Mouse (Mus musculus) layer of hippocampus, adult 11-12 months (tissue): ENCODE data around the gene Azin2.
A peak's percentile ranks its signal among the peaks of the same experiment; 100 is the strongest.

Experiments used
- DNase-seq: peaks from one replicate; pipeline ENCODE4 v3.0.0; 2022; ENCODE audit warnings: low spot score

Gene Azin2

DNA sequence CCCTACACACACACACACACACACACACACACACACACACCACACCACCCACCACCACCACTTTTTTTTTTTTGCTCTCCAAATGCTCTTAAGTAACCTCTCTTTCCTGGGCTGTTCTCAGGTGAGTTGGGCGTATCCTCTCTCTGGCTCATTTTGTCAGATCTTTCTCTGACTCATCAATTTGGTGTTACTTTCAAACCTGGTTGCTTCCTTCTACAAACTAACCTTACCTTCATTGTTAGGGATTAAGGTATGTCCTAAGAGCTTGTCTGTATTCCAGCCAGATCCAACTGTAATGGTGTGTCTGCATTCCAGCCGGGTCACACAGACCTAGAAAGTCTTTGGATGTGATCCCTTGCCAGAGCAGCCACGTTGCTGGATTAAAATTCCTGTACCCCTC, 15.0 kb upstream of the Azin2 start:
- no peak for DNase-seq

DNA sequence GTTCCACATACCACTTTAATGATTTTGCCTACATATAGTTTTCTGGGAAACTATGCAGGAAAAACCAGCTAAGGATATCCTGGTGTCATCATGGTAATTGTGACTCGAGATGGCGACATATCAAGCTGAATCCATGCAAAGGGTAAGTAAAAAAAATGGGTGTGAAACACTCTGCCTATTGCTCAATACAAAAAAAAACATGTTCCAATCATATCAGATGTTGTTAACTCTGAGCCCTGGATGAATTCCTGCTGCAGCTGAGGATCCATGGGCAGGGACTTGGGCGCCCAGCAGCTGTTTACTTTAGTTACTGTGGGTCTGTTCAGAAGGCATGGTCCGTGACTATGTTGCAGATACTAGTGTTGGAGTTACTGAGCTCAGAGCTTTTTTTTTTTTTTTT, 14.3 kb upstream of the Azin2 start:
- no peak for DNase-seq

DNA sequence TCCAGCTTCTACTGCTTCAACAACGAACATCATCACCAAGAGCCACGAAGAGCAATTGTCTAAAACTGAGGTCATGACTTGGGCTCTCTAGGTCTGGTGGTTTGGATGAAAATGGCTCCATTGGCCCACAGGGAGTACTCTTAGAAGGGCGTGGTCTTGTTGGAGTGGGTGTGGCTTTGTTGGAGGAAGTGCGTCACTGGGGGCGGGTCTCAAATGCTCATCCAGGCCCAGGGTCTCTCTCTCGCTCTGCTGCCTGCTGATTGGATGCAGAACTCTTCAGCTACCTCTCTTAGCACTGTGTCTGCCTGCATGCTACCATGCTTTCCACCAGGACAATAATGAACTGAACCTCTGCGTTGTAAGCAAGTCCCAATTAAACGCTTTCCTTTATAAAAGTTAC, 12.4 kb upstream of the Azin2 start:
- DNase-seq = no peak

DNA sequence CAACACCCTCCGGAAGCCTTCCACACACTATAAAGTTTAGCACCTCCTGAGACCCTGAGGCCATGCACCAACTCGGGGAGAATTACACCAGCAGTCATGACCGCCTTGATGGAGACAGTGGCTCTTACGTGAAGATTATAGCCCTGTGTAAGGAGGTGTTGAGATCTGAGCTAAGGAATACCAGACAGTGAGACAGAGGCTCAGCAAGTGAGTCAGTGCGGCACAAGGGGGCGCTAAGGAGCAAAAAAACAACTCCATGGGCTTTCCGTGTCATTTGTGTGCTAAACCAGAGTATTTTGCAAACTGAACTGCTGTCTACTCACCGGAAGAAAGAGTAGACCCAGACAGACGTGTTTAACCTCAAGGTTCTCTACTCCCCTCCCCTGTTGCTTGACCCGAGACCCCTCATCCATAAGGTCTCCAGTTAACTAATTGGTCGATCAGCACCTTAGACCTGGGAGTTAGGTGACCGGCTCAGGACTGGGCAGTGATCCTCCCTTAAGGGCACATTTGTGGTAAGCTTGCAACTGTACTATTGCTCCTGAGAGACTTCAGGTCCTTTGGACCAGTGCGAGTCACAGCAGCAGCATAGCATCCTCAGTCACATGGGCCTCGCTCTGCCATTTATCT, 8.9 kb upstream of the Azin2 start:
- DNase-seq = peak; percentile 83

DNA sequence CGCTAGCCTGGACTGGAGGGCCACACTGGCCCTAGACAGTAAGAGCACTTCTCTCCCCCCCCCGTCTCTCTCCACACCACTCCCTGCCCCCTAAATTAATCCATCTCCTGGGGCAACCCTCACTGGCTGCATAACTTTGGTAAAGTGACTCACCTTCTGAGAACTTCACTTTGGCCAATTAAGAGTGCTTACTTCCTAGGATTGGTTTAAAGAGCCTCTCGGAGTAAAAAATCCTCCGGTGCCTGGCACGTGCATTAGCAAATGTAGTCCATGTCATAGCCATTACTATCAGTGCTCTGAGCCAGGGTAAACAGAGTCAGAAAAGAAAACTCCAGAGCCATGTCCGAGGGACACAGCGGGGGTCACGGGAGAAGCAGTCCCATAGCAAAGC, 8.2 kb upstream of the Azin2 start:
- DNase-seq = no peak

DNA sequence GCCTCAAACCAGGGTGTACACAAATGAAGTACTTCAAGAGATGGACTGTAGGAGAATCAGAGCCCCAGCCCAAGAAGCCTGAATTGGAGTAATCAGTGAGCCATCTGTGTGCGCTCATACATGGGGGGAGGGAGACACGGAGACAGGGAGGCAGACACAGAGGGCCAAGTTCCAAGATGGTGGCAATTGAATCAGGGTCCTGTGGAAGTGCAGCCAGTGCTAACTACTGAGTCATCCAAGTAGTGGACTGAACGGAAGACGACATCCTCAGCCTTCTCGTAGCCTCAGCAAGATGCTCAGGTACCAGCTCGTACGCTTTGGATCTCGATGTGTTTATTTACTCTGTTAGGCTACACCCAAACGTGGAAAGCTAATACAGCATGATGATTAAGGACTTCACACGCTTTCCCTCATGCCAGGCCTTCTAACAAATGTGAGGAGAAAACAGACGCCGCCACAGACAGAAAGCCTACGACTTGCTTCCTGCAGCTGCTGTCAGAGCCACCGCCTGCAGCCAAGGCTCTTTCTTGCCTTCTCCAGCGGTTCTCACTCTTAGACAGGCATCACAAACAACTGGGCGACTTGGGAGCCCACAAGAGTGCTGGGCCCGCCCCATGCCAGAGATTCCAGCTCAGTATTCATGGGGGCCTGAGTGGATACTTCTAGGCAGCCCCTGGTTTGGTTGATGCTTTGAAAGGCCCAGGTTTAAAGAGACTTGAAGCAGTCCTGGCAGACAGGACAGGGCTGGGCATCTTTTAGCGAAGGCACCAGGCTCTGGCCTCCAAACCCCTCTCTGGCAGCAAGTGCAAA, 7.6 kb upstream of the Azin2 start:
- DNase-seq = no peak

GRCm38 (mm10) chr4:128969081-128969480, 6.8 kb upstream of the Azin2 start:
- no peak for DNase-seq

DNA sequence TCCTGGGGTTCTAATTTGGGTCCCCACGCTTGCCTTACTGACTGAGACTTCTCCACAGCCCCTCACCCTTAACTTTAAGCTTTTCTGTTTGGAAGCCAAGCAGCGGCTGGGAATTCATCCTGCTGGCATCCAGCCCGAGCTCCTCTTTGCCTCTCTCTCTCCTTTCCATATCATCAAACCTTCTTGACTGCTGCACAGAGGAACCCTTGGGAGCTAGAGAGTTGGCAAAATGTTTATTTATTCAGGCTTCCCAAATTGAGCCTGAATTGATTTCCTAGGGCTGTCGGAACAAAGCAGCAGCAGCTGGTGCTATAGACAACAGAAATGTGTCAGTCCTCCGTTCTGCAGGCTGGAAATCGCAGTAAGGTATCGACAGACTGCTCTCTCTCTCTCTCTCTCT, 4.5 kb upstream of the Azin2 start:
- DNase-seq = no peak

DNA sequence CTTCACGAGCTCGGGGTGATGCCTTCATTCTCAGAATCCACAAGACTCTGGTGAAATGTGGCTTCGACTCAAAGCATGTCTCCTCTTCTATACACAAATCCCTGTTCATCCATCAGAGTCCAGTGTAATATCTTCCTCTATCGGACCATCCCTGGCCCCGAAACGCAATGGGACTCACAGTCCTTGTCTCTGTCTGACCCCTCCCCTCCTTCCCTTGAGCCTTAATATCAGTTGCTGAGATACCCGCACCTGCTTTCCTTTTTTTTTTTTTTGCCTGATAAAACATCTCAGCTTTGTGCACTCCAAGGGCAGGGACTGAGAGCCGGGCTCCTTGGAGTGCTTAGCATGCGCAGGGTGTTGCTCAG, 666 bp upstream of the Azin2 start:
- no peak for DNase-seq

- no peak for DNase-seq
These were observed 777 bp downstream of the Azin2 start for GRCm38 (mm10) chr4:128961301-128962028.

GRCm38 (mm10) chr4:128959676-128960075, 2.6 kb downstream of the Azin2 start:
- no peak for DNase-seq

DNA sequence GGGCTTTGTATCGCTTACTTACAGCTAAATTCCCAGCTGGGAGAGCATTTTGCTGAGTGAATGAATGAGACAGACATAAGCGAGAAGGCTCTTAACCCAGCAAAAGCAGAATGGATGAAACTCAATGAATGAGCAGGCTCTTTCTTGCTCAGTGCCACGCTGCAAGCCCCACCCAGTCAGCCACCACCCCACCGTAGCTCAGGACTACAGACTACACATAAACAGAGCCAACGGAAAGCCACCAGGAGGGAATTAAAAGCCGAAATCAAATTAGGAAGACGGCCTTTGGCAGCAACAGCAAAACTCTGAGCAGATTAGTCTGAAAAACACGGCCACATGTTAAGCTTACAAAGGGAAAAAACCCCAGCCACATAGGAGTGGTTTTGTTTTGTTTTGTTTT, 3.4 kb downstream of the Azin2 start:
- no peak for DNase-seq

- no peak for DNase-seq
These were observed 4.1 kb downstream of the Azin2 start for GRCm38 (mm10) chr4:128958156-128958555.

GRCm38 (mm10) chr4:128957155-128957911, 4.9 kb downstream of the Azin2 start:
- peak; percentile 35 for DNase-seq

- DNase-seq = no peak
These were observed 8.4 kb downstream of the Azin2 start for GRCm38 (mm10) chr4:128953851-128954250.

DNA sequence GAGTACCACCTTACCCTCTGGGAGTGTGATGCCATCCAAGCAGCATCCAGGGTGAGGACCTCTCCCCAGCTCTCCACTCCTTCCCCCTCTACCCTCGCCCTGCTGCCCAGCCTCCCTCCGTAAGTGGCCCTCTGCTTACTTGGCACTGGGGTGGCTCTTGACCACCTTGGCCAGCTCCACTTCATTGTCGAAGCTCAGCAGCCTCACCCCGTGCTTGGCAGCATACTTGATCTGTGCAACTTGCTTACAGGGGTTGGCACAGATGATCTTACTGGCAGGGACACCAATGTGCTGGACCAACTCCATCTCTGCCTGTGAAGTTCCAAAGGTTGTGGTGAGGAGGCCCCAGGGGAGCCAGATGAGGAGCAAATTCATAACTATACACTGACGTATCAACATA, 11.8 kb downstream of the Azin2 start:
- no peak for DNase-seq

GRCm38 (mm10) chr4:128949470-128950005, 12.7 kb downstream of the Azin2 start:
- no peak for DNase-seq

DNA sequence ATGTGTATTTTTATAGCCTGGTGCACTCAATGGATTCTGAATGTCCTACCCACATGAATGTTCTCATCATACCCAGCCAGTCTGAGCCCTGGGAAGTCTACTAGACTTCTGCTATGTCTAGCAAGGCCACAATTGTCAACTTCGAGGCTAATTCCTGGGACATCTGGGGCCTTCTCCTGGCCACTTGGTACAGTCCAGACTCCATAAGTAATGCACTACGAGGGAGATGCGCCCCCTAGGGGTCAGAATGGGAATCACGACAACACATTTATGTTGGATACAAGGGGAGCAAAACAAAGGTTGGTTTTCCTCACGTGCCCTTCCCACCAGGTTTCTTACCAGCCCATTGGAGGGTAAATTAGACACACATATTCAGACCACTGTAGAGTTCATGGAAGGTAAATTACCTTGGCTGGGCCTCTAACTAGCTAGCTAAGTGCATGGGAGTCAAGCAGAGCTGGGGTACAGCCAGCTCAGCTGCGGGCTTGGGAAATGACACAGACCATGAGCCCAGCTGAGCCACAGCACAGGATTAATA, 14.0 kb downstream of the Azin2 start:
- peak; percentile 62 for DNase-seq

- no peak for DNase-seq
These were observed 14.8 kb downstream of the Azin2 start for GRCm38 (mm10) chr4:128947326-128947933.

GRCm38 (mm10) chr4:128946736-128947135, 15.5 kb downstream of the Azin2 start:
- DNase-seq = no peak

DNA sequence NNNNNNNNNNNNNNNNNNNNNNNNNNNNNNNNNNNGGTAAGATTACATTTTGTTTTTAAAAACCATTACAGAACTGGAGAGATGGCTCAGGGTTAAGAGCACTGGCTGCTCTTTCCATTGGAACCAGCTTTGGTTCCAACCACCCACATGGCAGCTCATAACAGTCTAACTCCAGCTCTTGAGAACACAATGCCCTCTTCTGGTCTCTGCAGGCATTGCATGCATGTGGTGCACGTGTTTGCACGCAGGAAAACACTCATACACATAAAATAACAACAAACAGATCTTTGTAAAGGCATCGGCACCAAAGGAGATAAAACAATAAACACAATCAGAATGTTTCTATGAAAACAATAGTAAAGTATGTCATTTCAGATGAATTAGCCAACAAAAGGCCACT, 19.9 kb downstream of the Azin2 start:
- DNase-seq = no peak
